Mouse (Mus musculus): ENCODE results near the gene Foxn1.

Gene Foxn1

DNA sequence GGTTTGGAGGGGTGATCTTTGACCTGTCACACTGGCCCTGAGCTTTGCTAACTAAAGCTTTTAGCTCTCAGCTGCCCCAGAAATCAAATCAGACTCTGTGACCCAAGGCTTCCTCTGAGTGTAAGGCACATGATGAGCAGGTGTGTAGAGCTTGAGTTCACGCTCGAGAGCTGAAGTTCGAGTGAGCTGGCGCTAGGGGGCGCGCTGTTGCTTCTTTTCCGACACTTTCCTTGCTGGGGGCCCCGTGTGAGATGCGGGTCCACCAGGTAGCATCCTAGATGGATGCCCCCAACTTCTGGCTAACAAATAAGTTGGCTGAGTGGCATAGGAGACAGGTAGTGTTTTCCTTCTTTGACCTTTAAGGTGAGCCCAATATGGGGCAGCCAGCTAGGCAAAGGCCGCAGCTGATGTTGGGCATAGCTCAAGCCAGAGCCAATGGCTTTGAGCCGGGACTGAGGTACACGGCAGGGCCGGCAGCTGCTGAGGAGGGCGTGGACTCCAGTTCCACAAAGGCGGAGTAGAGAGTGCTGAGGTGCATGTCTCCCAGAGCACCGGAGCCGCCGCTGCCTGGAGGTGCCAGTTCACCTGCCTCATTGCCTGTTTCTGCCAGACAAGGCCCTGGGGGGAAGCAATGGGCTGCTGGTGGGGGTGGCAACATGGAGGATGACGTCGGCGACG, 27.9 kb downstream of the Foxn1 start:
- DNase-seq (ENCODE audit: low spot score in 2 of 2) = no peak

DNA sequence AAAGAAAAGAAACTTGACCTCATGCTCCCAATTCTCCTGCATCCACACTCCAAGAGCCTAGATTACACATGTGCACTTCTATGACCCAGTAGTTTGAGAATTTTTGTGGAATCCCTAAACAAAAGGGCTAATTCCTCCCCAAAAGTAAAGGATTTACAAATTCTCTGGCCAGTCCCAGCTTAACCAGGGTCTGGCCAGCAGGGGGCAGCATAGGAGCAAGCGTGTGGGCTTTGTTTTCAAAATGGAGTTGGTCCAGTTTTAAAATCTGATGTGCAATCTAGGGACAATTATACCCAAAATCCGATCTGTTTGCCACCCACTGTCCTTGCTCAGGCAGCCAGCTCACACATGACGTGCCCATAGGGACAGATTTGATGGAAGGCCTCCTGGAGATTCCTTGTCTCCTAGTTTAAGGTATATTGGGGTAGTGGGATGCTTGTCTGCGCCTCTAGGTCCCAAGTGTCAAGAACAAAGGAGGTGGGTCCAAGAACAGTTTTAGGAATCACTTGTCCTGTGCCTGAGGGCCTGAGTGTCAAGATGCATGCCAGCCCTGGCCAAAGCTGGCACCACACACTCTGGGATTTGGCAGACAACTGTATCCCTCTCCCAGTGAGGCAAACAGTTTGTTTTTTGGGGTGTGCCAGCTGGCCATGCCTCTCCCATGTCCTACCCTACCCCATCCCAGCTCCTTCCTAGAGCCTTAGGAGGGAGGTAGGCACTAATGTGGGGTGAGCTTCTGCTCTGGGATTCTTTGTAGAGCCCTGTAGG, 30.7 kb downstream of the Foxn1 start:
- DNase-seq (ENCODE audit: low spot score in 2 of 2) = peak in 1 of 2 experiments; percentile 58

GRCm38 (mm10) chr11:78354905-78355304, 31.5 kb downstream of the Foxn1 start:
- DNase-seq (ENCODE audit: low spot score in 2 of 2) = no peak

DNA sequence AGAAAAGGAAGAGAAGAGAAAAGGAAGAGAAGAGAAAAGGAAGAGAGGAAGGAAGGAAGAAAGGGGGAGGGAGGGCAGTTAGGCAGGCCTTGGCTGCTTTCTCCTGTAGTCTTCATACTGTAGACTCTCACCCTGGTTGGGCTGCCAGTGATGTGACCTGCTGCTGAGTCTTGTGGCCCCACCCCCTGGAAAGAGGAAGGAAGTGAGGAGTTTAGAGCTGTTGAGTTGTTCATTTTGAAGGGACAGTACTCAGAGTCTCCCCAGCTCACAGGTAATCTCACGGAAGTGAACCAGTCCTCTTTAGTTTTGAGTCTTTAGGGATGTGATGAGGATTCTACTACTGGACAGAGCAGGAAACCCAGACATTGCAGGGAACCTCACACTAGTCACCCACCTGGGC, 33.3 kb downstream of the Foxn1 start:
- DNase-seq (ENCODE audit: low spot score in 2 of 2) = no peak

DNA sequence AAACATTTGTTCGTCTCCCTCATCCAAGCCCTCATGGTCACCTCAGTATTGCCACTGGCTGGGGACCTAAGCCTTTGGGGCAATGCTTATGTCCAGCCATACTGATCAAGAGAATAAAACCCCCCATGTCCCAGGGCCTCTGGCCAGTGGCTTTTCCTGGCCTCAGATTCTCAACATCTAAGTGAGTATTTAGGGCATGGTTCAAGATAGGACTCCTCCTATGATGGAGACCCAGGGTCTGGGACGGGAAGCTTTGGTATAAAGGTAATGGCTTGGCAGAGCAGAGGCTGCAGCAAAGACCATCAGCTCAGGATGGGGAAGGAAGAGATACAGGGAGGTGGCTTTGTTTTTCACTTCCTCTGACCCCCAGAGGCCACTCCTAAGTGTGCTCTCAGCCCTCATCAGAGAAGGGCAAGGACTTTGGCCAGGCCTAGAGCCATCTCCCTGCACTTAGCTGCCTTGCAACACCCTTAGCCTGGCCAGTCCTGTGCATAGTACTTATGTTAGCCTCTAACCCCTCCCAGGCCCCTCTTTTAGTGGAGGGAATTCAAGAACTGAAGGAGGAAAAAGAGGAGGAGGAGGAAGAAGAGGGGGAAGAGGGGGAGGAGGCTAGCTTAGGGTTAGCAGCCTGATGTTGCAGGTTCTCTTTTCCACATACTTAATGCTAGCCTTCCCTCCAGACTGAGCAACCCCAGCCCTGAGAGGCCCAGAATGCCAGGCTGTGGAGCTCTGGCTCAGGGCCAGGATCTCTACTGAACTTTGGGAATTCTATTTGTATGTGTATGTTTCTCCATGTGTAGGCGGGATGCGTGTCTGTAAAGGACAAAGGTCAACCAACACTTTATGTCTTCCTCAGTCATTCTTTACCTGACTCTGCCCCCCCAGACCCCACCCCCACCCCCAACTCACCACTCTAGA, 36.7 kb downstream of the Foxn1 start:
- DNase-seq (ENCODE audit: low spot score in 2 of 2) = no peak

- DNase-seq (ENCODE audit: low spot score in 2 of 2) = no peak
Measured at GRCm38 (mm10) chr11:78348474-78348873, 37.9 kb downstream of the Foxn1 start.

DNA sequence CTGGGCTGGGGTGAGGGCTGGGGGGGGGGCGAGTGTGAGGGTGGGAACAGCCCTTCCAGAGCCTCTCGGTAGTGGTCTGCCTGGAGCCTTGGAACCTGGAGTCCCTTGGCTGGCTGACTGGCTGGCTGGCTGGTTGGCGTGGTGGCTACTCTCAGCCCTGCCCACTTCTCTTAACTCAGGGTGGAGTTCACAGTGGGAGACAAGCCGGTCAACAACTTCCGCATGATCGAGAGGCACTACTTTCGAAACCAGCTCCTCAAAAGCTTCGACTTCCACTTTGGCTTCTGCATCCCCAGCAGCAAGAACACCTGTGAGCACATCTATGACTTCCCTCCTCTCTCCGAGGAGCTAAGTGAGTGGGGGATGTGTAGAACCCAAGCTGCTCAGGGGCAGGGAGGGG, 38.5 kb downstream of the Foxn1 start:
- DNase-seq (ENCODE audit: low spot score in 2 of 2) = no peak

GRCm38 (mm10) chr11:78347070-78347754, 39.1 kb downstream of the Foxn1 start:
- DNase-seq (ENCODE audit: low spot score in 2 of 2) = peak; percentile 58 to 64

- peak in 1 of 2 experiments; percentile 2 for DNase-seq (ENCODE audit: low spot score in 2 of 2)
Measured at GRCm38 (mm10) chr11:78346326-78347069, 39.9 kb downstream of the Foxn1 start.

DNA sequence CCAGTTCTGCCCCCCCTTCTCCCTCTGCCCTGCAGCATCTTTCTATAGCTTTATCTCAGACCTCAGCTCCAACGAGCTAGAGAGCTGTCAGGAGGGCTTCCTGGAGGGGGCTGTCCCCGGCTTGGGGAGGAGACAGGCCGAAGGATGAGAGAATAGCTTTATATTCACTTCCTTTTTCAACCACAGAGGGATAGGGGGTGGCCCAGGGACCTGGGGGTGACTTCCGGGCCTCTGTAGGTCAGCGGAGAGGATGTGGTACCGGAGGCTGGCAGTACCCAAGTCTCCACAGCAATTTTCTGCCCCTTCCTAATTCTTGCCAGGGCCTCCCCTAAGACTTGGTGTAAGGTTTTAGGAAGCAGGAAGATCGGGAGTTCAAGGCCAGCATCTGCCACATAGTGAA, 40.6 kb downstream of the Foxn1 start:
- DNase-seq (ENCODE audit: low spot score in 2 of 2) = no peak

- peak in 1 of 2 experiments; percentile 71 for DNase-seq (ENCODE audit: low spot score in 2 of 2)
Measured at GRCm38 (mm10) chr11:78344890-78345715, 41.3 kb downstream of the Foxn1 start.

GRCm38 (mm10) chr11:78344328-78344889, 41.9 kb downstream of the Foxn1 start:
- DNase-seq (ENCODE audit: low spot score in 2 of 2) = no peak

DNA sequence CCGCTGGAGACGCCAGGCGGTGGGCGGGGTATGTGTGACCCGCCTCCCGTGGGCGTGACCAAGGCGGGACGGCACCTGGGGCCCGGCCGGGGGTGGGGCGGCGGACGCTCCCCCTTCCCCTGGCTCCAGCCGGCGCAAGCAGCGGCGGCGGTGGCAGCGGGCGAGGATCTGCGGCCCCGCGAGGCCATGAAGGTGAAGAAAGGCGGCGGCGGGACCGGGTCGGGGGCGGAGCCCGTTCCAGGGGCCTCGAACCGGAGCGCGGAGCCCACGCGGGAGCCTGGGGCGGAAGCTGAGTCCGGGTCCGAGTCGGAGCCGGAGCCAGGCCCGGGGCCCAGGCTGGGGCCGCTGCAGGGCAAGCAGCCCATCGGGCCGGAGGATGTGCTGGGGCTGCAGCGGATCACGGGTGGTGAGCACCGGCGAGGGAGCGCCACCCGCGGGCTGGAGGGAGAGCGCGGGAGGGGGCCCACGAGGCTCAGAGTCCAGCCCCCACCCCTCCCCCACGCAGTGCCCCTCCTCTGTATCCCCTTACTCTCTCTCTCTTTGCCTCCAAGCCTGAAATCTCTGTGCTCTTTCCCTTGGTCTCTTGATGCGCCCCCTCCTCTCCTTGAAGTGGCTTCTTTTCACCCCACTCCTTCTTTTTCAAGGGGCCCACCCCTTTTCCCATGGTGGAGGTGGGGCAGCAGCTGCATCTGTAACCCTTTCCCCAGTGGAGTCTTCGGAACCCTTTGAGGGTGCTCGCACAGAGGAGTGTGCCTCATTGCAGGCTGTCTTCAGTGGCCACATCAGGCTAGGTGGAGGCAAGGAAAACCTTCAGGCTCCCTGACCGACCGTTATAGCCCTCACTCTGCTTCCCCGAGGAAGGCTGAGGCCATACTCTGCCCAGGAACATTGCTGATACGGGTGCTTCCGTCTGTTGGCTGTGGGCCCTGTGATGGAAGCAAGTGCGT, 42.7 kb downstream of the Foxn1 start, which contains the start of gene Unc119:
Unc119 (plus strand) TSS at position 102 of the 947 bp plus-strand sequence.
- peak; percentile 62 to 76 for DNase-seq (ENCODE audit: low spot score in 2 of 2)

- DNase-seq (ENCODE audit: low spot score in 2 of 2) = no peak
Measured at GRCm38 (mm10) chr11:78341702-78342101, 44.7 kb downstream of the Foxn1 start.

DNA sequence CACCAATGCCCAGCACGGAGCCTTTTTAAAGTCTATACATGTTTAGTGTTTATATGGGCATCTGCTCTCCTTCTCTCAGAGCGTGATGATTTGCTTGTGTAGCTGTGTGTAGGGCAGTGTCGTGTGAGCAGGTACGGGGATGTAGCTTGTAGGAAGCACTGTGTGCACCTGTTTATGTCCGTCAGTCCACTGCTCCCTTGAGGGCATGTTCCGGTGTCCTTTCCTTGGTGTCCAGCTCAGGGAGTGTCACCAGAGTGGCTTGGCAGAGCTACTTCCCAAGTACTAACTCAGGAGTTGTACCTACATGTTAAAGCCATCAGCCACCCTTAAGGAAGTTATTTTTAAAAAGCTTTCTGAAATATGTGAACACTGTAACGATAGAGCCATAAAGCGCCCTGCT, 49.3 kb downstream of the Foxn1 start:
- DNase-seq (ENCODE audit: low spot score in 2 of 2) = no peak

GRCm38 (mm10) chr11:78333992-78334391, 52.4 kb downstream of the Foxn1 start:
- no peak for DNase-seq (ENCODE audit: low spot score in 2 of 2)

- no peak for DNase-seq (ENCODE audit: low spot score in 2 of 2)
Measured at GRCm38 (mm10) chr11:78332676-78333075, 53.7 kb downstream of the Foxn1 start.

- no peak for DNase-seq (ENCODE audit: low spot score in 2 of 2)
Measured at GRCm38 (mm10) chr11:78328512-78329056, 57.8 kb downstream of the Foxn1 start.

Measured in urinary bladder, postnatal 36 days (tissue).